Mouse (Mus musculus) adrenal gland, postnatal 10 days (tissue): ENCODE results near the gene Wnt5b. TPM values are rescaled to one million over a fixed set of nuclear protein-coding genes. Genes with fewer than 3 reads are reported as not detected.

ENCODE experiments used
- DNase-seq: peaks from one replicate; pipeline ENCODE4 v3.0.0; 2021; ENCODE audit warnings: mixed read lengths
- long read RNA-seq, 2 experiments: library from polyadenylated mRNA; stranded (forward); transcript quantifications; one replicate each; pipeline ENCODE4 v2.0.0; 2021
- total RNA-seq, 2 experiments: library from RNA; stranded (reverse); gene quantifications; 2 replicates each; pipeline ENCODE4 v1.2.3; 2021

Wnt5b gene
- 1 to 10 TPM; 3.1 to 3.7 TPM for total RNA-seq
- long read RNA-seq, experiment 1, transcript Wnt5b-204 (5 exons, 2,371 nt): major isoform, 9 of 20 reads
- long read RNA-seq, experiment 1, partial matches to known transcripts: 1 of 20 reads
- long read RNA-seq, experiment 1, other reads (novel, unspliced or antisense): 9 of 20 reads
- long read RNA-seq, experiment 2, partial matches to known transcripts: 1 of 9 reads
- long read RNA-seq, experiment 2, other reads (novel, unspliced or antisense): 4 of 9 reads

DNA sequence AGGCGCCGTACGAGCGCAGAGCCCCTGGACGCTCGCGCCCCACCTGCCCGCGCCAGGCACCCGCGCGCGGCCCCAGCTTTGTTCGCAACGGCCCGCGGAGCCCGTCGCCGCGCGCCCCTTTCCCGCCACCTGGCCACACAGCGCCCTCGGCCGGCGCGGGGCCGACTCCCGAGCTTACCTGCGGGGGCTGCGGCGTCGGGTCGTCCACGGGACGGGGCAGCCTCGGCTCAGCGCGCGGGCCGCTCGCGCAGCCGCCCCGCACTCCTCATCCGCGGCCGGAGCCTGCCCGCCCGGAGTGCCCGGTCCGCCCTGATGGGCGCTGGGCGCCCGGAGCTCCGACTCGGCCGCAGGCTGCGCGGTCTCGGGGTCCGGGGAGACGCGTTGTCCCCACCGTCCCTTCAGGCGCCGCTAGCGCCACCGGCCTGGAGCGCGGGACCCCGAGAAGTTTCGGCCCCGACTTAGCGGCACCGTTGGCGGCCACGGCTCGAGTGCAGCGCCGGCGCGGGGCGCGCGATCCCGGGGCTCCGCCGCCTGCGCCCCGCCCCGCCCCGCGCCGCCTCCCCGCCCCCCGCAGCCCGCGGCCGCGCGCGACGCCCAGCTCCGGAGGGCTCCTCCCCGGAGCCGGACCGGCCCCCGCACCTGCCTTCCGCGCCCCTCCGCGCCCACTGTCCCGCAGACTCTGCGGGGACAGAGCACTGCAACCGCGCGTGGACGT lies at the start of gene Wnt5b:
Wnt5b (minus strand) TSS at position 545 of the 715 bp plus-strand sequence.
- peak; percentile 41 for DNase-seq

DNA sequence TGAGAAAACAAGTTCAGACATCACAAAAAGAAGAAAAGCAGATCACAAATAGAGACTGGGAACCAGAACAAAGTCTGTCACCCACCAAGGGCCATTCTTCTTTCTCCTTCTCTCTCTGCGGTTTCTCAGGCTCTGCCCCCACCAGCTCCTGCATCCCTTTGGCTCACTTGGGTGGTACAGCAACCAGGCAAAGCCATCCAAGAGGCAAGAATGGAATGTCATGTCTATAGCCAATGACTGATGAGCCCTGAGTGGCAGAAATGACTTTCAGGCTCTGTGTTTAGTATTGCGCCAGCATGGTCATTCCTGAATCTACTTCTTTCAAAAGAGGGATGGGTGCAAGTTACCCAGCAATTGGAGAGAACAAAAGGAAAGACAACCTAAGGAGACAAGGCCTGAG lies 46.7 kb upstream of the Wnt5b start:
- DNase-seq: no peak

DNA sequence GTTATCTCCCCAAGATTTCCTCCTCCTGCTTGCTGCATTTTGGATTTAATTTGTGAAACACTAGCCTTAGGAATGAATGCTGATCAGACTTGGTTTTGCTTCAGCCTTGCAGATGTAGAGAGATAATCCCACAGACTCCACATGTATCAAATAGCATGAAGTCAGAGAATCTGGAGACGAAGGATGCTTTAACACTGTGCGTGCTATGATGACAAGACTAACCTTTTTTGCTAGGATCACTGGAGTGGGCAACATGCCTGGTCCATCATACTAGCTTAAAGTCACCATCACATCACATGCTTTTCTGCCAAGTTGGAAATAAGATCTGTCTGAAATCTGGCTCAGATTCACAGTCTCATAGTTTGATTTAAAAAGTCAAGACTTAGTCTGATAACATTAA lies 43.8 kb upstream of the Wnt5b start:
- no peak for DNase-seq

DNA sequence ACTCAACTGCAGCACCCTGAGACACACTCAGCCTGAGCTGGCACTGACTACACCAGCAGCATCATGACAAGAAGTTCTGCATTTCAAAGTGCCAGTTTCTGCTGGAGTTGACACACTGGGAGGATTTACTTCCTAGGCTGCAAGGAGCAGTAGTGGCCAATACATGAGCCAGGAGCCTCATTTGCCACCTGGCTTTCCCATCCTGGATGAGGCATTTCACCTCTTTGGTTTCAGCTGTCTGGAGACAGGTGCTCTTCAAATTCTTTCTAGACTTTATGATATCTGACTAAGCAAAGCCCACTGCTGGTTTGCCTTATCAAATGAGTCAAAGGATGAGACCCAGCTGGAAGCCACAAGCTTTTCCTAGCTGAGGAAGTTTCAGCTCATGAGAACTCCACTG lies 43.3 kb upstream of the Wnt5b start:
- DNase-seq: no peak

DNA sequence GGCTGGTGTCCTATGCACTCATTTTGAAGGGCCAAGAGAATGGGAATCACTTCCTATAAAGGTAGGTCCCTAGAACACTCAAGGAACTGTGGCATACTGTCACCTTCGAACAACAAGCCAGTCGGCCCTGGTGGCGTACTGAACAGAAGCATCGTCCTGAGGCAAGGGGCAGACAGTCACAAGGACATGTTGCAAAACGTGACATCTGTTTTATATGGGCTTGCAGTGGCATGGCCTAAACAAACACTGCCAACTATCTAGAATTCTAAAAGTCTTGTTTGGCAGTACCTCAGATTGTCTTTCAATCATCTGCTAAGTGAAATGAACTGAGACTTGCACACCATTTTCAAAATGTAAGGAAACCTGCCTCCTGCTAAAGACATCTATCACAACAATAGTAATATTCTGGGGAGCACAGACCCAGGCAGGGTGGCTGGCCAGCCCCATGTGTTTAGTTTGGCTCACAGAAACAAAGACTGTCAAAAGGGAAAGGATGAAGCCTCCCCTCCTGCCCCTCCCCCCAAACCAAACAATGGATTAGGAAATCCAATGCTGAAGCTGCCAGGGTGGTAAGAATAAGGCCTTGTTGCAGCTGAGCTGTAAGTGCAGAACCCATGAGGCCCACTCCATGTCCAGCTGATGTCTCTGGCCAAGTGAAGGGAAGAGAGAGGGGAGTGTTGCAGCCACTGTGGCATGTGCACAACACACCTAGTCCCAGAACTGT lies 41.7 kb upstream of the Wnt5b start:
- peak; percentile 44 for DNase-seq

DNA sequence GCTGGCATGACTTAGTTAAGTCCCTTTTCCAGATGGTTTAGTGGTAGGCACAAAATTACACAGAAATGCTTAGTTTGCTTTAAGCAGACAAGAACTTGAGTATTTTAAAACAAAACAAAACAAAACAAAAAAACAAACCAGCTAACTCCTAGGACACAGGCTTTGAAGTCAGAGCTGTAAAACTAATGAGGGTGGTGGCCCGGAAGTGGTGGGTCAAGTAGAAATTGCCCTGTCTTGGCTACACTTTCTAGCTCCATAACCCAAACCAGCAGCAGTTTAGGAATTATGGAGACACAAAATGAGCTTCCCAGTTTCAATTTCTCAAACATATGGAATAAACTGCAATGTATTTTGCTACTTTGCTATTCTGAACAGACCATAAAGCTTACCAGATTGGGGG lies 39.9 kb upstream of the Wnt5b start:
- no peak for DNase-seq

DNA sequence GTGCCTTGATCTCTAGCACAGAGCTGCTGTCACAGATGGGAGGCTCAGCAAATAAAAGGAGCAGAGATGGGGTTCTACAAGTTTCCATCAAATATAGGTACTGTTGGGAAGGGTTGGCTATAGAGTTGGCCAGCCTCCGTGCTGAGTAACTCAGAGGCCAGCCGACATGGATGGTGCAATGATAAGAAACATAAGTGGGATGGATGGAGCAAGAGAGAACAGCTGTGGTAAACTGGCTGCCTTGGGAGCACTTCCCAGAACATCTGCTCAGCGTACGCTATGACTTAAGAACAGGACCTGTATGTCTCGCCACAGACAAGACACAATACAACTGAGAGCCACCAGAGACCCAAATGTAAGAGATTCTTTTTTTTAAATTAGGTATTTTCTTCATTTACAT lies 39.0 kb upstream of the Wnt5b start:
- DNase-seq: no peak

DNA sequence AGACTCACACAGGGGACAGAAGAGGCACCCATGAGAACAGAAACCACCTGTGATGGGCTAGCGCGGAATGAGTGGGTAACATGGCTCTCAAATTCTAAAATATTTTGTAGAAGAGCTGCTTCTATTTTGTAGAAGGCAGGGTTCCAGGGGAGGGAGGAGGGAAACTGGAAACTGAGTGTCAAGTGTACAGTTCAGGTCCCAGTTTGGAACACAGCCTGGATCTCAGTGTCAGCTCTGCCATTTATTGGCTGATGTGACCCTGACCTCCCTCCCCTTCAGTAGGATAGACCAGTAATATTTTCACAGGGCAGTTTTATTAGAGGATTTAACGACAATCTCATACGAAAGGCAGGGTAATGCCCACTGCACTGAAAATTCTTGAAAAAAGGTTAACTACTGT lies 32.6 kb upstream of the Wnt5b start:
- DNase-seq: no peak

DNA sequence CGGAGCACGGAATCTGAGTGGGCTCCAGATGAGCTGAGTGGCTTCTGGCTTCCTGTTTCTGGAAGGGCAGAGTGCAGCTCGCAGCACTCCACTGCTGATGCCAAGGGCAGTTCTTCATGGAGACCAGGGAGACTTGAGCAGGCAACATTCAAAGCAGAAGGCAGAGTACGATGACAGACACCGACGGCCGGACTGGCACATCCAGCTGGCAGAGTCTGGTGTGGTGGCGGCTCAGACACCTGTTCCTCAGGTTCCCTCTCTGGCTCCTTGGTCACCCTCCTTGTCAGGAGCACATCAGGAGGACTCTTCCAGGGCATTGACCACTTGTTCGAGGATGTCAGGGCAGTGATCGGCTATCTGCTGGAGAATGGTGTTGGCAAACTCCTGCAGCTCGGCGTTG lies 31.2 kb upstream of the Wnt5b start:
- DNase-seq: no peak

DNA sequence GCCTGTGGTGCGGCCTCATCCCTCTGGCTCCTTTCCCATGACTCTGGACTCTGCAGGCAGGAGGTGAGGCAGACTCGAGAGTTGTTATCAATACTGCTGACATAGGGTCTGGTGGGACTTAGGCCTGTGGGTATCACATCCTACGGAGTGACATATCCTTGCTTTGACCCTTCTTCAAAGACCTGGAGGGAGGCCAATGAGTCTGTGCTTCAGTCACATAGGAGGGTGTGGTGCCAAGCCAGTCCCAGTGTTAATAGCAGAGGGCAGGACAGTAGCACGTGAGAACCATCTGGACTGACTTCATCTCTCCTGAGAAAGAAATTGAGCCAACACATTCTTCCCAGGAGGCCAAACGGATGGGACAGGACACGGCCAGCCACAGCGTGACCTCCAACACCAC lies 28.1 kb upstream of the Wnt5b start:
- DNase-seq: no peak

DNA sequence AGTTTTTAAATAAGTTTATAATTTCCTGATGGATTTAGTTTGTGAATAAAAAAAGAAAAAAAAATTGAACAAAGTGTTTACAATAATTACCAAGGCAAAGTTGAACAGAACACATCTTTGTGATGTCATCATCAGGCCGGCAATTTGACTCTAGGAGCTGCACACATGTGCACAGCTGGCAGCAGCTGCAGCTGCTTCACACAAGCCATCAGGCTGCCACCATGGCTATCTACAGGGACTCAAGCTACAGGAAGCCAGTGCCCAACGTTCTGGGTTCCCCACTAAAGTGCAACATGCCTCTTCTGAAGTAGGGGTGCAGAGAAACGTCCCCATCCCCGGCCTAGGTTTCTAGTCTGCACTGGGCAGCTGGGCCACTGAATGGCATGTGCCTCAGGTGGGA lies 26.6 kb upstream of the Wnt5b start:
- no peak for DNase-seq

DNA sequence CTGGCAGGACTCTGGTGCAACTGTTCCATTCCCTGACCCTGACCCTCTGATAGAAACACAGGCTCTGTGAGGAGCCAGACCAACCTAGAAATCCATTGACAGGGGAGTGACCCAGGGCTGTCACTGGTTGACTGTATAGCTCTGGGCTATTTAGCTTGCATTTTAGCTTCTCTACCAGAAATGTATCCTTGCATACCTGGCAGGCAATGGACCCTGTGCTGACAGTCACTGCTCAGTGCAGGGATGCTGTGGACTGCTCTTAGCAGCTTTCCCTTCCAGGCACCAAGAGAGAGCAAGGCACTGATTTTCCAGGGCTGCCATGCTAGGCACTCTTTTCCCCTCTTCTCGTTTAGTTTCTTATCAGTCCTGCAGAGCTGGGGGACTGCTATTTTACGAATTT lies 24.2 kb upstream of the Wnt5b start:
- DNase-seq: no peak

DNA sequence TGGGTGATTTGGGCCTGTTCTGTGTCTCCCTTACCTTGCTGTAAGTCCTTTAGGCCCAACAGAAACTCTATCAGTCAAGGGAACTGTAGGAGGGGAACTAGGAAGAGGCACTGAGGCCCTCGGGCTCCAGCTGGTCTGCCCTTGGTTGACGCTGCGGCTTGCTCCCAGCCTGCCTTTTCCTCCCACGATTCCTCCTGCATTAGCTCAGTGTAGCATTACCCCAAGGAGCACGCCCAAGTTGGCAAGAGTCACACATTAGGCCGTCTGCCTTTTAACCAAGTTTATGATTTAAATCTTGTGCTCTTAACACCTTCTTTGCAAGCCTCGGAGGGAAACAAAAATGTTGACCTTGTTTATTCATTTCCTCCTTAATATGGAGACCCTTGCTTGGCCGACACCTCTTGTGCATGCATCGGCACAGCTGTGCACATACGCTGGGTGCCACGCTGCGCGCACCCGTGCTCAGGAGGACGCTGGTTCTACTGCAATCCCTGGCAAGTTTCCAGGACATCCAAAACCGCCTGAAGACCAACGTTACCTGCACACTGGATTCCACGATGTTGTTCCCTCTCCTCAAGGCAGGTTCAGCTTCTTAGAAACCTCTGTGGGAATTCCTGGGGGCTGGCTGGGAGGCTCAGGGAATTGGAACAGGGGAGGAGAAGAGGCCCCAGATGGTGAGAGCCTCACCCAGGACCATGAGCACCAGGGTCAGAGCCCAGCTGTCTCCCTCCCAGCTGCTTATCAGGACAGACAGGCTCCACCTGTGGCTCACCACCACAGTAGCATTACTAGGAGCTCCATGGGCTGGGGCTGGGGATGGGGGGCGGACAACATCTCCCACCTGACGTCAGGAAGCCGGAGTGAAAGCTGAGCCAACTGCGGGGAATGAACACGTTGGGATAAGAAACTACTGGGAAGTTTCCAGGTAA lies 21.6 kb upstream of the Wnt5b start:
- DNase-seq: peak; percentile 16

DNA sequence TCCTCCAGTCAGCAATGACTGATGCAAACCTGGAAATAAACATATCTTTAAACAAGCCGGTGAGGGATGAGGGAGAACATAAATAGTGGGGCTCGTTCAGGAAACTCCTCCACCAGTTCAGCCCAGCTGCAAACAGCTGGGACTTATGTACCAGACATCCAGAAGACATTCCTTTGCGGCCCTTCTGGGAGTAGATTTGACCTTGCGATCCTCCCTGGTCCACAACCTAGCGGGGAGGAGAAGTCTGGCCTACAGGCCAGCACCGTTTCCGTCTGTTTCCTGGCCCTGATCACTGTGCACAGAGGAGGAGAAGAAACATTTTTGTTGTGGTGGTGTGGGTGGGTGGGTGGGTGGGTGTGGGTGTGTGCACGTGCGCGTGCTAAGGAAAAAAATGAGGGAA lies 18.4 kb upstream of the Wnt5b start:
- DNase-seq: no peak

DNA sequence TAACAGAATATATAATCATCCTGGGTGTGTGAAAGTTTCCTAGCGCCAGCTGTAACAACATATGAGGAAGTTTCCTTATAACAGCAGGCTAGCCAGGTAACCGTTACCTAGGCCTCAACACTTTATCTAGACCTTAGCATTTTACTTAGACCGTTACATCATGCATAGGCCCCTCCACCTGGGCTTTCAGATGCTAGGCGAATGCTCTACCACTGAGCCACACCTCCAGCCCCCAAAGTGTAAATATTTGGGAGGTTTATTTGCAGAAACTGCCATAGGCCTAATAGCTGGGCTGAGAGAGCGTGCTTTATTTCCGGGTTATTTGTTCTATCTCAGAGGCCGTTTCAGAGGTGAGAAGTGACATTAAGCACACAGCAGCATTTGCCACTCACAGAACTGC lies 14.7 kb upstream of the Wnt5b start:
- no peak for DNase-seq

DNA sequence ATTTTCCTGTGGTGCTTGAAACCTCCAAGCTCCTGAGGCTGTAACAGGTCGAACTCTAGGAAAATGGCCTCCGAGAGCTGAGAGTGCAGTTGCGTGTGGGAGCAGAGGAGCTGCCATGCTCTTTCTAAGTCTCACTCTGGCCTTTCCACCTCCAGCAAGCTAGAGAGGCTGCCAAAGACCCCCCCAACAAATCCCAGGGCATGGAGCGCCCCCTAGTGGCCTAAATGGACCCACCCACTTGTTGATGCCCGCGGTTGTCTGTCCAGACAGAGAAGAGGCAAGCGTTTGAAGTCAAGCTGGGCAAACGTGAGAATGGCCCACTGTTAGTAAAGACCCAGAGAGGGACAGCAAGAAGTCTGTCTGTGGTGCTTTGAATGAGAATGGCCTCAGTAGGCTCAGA lies 10.3 kb upstream of the Wnt5b start:
- DNase-seq: no peak

DNA sequence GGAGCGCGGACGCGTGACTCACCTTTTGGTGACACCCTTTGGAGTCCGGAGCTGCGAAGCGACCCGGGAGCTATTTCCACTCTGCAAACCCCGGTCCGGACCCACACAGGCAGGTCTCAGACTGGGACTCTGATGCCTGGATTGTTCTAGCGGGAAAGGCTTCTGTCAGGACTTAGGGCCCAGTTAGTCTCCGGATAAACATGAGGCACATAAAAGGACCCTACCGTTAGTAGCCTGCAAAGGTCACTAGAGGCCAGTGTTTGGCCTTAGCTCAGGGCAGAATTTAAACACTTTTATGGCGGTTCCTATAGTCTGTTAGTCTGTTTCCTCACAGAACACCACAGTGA lies 344 bp upstream of the Wnt5b start:
- DNase-seq: peak; percentile 37

DNA sequence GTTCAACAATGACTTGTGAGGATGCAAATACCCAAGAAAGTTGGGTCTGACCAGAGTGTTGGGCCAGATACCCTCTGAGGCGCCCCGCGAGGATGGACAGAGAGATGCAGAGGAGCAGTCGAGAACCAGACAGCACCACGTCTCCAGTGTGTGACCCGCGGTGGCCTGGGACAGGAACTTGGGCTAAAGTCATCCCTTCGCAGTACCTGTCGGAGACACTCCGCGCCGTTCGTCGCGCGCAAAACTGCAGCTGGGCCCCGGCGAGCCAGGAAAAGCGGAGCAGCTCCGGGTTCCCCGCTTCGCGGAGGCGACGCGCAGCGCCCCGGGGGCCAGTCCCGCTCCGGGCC lies 718 bp downstream of the Wnt5b start:
- DNase-seq: peak; percentile 25

DNA sequence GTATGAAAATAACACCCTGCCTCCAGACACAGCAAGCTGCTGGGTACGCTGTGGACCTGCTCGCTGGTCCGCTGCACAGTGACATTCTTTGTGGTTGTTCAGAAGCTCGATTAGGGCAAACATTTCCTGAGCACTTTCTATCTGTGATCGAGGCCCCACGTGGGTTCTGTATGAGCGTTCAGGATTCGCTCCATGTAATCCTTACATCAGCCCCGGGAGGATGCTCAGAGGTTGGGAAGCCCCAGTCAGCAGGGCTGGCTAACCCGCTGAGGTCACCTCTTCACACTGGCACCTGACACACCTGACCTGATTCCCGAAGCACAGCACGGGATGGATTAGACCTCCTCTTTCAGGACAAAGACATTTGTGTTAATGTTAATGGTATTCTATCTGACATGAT lies 8.3 kb downstream of the Wnt5b start:
- no peak for DNase-seq

DNA sequence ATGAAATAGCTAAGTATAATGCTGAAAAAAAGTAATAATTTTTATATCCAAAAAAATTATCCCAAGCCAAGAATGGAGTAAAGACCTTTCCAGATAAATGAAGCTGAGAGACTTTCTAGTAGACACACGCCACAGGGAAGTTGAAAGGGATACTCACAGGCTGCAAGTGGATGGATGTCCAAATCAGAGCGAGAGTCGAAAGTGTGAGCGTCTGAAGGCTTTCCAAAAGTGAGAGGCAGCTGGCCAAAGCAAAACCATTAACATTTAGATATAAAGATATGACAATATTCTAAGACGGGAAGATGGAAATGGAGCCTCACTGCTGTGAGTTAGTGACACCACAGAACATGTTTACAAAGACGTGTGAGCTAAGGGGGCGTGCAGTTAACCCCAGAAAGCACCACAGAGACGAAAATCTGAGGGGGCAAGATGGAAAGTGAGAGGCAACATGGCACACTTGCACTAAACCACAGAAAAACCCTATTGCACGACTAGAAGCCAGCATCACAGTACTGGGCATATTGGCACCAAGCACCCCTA lies 10.9 kb downstream of the Wnt5b start:
- no peak for DNase-seq

DNA sequence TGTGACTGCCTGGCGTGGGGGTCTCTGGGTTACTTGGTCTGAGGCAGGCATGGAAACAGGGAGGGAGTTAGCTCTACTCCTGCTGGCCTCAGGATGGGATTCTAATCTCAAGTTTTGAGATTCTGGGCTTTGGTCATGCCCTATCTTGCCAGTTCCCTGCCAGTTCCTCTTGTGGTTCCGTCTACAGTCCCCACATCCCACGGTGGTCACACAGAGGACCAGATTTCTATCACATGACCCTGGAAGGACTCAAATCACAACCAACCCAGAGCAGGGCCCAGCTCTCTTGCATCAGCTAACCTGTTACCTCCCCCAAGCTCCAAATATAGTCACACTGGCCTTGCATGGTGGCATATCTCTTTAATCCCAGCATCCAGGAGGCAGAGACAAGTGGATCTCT lies 14.5 kb downstream of the Wnt5b start:
- DNase-seq: no peak

DNA sequence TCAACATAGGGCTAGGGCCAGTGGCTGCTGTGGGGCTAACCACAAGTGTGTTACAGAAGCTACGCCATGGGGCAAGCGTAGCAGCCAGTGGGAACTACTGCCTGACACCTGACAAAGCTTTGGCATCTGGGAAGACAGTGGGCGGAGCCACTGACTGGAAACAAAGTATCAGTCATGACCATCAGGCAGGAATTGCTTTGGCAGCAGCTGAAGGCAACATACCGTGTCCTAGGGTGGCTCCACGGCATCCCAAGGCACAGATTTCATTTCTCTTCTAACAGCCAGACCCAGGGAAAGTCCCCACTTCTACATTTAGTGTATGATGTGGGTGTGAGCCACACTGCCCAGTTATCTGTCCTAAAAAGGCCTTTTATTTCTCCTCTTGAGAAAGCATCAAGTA lies 17.6 kb downstream of the Wnt5b start:
- no peak for DNase-seq
